Mouse (Mus musculus) forebrain, embryonic 11.5 days (tissue): Measurements from ENCODE around the gene Kifap3. TPM values are rescaled to one million over a fixed set of nuclear protein-coding genes. Genes with fewer than 3 reads are reported as not detected.

Experiments used
- ATAC-seq: fragments of 200-750 bp; cut with Nextera tagmentation; replicated peaks from 2 replicates; pipeline ENCODE4 v1.8.0; 2017; ENCODE audit warnings: moderate TSS enrichment; ENCODE audit not compliant: low FRiP score
- DNase-seq: peaks from one replicate; pipeline ENCODE4 v3.0.0-alpha.2; 2017; ENCODE audit warnings: low spot score
- H3K27ac ChIP-seq: fragments of 300-500 bp; sonication (generic); 2 replicates; pipeline ENCODE4 v1.5.1; 2014; ENCODE audit warnings: low read depth, low read length
- H3K27me3 ChIP-seq: fragments of 300-500 bp; sonication (generic); 2 replicates; pipeline ENCODE4 v1.6.1; 2014; ENCODE audit warnings: mild to moderate bottlenecking, low read length, mixed read lengths; ENCODE audit not compliant: control insufficient read depth, insufficient read depth
- H3K36me3 ChIP-seq: fragments of 300-500 bp; sonication (generic); 2 replicates; pipeline ENCODE4 v1.6.1; 2014; ENCODE audit warnings: mild to moderate bottlenecking, low read length, moderate library complexity, mixed read lengths; ENCODE audit not compliant: control insufficient read depth, insufficient read depth
- H3K4me1 ChIP-seq: fragments of 300-500 bp; sonication (generic); replicated peaks from 2 replicates; pipeline ENCODE4 v1.6.1; 2014; ENCODE audit warnings: low read length, mixed read lengths; ENCODE audit not compliant: control insufficient read depth, insufficient read depth
- H3K4me2 ChIP-seq: fragments of 300-500 bp; sonication (generic); 2 replicates; pipeline ENCODE4 v1.6.1; 2014; ENCODE audit warnings: low read depth, mild to moderate bottlenecking, low read length, moderate library complexity, mixed read lengths; ENCODE audit not compliant: severe bottlenecking
- H3K4me3 ChIP-seq: fragments of 300-500 bp; sonication (generic); 2 replicates; pipeline ENCODE4 v1.5.1; 2014; ENCODE audit warnings: low read depth, low read length
- H3K9ac ChIP-seq: fragments of 300-500 bp; sonication (generic); 2 replicates; pipeline ENCODE4 v1.6.1; 2014; ENCODE audit warnings: low read length
- H3K9me3 ChIP-seq: fragments of 300-500 bp; sonication (generic); 2 replicates; pipeline ENCODE4 v1.6.1; 2016; ENCODE audit warnings: low read length, mixed read lengths; ENCODE audit not compliant: control insufficient read depth
- WGBS: fragments of 180-500 bp; shearing (Covaris S2); extraction: QIAGEN DNeasy Blood & Tissue Kit; methylation state at CpG from one replicate; pipeline ENCODE4 v1.1.7; 2014; 5-methylcytosine and 5-hydroxymethylcytosine counted together
- polyA plus RNA-seq: library from polyadenylated mRNA; unstranded; fragments of >200 nt; fragmentation: Nextera tagmentation; extraction: Ambion mirVana; gene quantifications from 2 replicates; pipeline ENCODE4 v1.2.1, GENCODE M21; 2014

Gene Kifap3
- polyA plus RNA-seq, 1 experiment from 2014 or later, result 49.1 TPM

DNA sequence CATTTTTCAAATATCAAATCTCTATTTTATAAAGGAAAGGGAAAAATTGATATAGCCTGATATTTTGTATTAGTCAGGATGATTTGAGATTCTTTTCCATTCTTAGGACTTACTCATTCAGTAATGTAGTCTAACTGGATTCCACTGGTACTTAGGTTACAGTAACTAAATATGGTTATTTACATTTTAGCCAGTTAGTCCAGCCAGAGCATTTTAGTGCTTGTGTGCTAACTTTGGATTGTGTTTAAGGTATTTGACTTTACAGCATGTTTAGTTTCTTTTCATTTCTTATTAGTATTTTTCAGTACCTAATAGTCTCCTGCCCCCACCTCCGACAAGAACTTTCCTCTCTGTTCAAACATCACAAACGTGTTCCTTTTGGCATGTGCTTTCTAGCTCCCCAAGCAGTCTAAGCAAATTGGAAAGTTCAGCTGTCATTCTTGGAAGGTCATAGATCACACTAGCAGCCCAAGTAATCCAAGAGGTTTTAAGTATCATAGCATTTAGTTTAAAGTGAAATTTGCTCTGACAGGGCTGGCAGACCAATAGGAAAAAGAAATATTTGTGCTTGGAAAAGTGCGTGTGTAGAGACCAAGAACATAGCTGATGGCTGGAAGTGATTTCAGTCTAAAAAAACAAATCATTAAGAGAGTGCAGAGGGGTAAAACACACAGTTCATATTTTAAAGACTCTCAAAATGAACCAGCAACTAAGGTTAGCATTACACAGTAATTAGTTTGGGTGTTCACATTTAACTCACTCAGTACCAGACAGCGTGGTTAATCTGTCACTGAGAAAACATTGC, 127.8 kb downstream of the Kifap3 start:
- DNase-seq (no peak), ATAC-seq (no peak)
- H3K36me3 ChIP-seq, result no peaks in the 10 kb centered on the region
- no peak overlapping the region for H3K27ac ChIP-seq
- no peaks in the 10 kb centered on the region for H3K4me1 ChIP-seq
- no peaks in the 10 kb centered on the region for H3K9me3 ChIP-seq
- 77% methylated on average over 4 of the region's 4 CpGs for WGBS
- H3K9ac ChIP-seq, result no peak overlapping the region
- H3K27me3 ChIP-seq, result no peaks in the 10 kb centered on the region
- no peak overlapping the region for H3K4me3 ChIP-seq
- H3K4me2 ChIP-seq, result no peak overlapping the region

DNA sequence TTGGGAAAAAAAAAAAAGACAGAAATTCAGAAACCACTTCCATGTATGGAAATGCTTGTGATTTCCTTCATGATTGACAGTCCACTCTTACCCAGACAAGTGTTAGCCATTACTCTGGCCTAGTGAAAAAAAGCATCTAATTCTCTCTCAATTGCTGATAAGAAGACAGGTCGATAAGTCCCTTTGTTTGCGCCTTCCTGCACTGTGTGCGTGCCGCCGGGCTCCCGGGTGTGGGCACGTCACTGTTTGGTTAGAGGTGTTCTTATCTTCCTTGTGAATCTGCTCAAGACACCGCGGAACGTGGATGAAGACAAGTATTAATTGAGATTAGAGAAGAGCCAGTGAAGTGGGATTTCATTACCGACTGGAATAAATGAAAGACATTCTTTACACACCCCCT, 129.0 kb downstream of the Kifap3 start:
- ATAC-seq (0 out of 2 replicates have a peak, but pooled peaks have one; percentile 26), DNase-seq (no peak)
- WGBS, result 61% methylated on average over 11 of the region's 11 CpGs
- Histone ChIP-seq H3K9ac (no peak overlapping the region), H3K27ac (no peak overlapping the region), H3K9me3 (no peaks in the 10 kb centered on the region), H3K4me2 (no peak overlapping the region), H3K36me3 (no peaks in the 10 kb centered on the region), H3K27me3 (no peaks in the 10 kb centered on the region), H3K4me1 (no peaks in the 10 kb centered on the region), H3K4me3 (no peak overlapping the region)

DNA sequence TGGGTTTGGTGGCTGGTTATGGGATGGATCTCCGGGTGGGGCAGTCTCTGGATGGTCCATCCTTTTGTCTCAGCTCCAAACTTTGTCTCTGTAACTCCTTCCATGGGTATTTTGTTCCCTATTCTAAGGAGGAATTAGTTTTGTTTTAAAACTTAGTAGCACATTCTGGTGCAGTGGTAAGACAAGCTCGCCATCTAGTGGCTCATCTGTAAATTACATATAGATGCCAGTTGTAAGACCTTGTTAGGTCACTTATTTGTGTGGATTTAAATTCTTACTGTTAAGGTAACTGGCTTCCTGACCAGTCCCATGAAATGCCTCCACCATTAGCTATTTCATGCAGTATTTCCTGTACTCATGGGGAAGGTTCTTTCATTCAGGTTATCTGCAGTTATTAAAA, 131.0 kb downstream of the Kifap3 start:
- no peaks in the 10 kb centered on the region for H3K9me3 ChIP-seq
- H3K4me3 ChIP-seq, result no peak overlapping the region
- no peaks in the 10 kb centered on the region for H3K27me3 ChIP-seq
- no peaks in the 10 kb centered on the region for H3K36me3 ChIP-seq
- H3K9ac ChIP-seq, result no peak overlapping the region
- H3K4me2 ChIP-seq, result no peak overlapping the region
- no peaks in the 10 kb centered on the region for H3K4me1 ChIP-seq
- WGBS, result 7% methylated on average over 2 of the region's 2 CpGs
- no peak for DNase-seq
- H3K27ac ChIP-seq, result no peak overlapping the region
- ATAC-seq, result peak; percentile 67; the same call in 1 of the 2 replicates

DNA sequence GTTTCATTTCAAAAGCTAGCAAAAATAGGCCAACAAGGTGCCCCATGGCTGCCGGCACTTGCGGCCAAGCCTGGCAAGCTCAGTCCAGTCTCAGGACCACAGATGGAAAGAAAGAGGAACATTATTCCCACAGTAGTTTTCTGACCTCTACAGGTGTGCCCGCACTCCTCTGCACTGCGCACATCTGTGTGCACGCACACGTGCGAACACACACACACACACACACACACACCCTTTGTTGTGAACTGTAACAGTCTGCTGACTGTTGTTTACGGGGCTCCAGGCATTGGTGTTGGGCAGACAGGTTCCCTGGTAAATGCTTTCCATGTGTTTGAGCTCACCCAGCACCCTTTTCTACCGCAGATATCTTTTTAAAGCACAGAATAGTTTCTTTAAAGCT, 131.4 kb downstream of the Kifap3 start:
- H3K9me3 ChIP-seq, result no peaks in the 10 kb centered on the region
- no peaks in the 10 kb centered on the region for H3K36me3 ChIP-seq
- ATAC-seq (peak; percentile 47; the same call in 1 of the 2 replicates), DNase-seq (no peak)
- 94% methylated on average over 9 of the region's 9 CpGs for WGBS
- no peak overlapping the region for H3K27ac ChIP-seq
- no peak overlapping the region for H3K4me2 ChIP-seq
- no peaks in the 10 kb centered on the region for H3K4me1 ChIP-seq
- no peaks in the 10 kb centered on the region for H3K27me3 ChIP-seq
- no peak overlapping the region for H3K4me3 ChIP-seq
- no peak overlapping the region for H3K9ac ChIP-seq

DNA sequence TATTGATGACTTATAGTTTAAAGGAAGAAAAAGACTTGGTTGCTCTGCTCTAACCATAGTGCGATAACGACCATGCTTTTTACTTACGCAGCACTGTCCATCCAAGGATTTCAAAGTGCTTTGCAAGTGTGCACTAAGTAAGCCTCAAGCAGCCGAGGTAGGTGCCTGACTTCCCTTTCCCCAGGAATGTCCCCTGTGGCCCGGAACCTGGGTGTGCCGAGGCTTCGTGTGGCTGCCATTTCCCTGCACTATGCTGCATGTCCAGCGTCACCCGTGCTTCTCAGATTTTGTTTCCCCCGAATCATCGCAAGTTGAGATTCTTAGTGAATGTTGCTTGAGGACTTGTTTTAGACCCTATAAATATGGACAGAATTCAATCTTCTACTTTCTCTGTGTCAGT, 132.6 kb downstream of the Kifap3 start:
- H3K9me3 ChIP-seq, result no peaks in the 10 kb centered on the region
- WGBS, result 95% methylated on average over 11 of the region's 11 CpGs

DNA sequence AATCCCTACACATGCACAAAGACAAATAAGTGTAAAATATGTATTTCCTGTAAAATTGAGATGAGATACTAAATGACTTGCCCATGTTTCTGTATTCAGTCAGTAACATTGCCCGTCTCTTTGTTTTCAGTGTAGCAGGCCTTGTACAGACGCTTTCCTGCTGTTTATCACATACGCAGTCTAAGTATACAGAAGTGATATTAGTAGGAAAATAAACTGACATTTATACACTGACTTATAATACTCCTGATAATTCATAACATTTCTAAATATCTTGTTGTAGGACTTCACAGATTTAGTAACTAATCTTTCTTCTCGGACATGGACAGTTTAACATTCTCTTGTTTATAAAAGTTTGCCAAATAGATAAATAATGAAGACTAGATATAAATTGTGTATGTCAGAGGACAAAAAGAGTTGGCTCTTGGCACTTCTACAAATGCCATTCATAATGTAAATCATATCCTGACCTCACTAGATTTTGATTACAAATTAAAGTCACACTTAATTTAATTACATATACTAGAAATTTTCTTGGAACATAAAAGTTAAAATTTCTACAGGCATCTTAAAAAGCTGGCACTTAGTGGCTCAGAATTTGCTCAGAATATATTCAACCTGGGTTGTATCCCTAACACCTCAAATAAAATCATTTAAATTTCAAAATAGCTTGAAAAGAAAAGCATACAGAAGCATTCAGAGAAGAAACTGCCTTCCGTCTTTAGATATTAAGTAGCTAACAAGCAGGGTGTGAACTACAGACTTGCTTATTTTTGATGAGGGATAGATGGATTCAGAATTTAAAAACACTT, 138.2 kb downstream of the Kifap3 start:
- no peak for ATAC-seq
- WGBS, result 95% methylated on average over 5 of the region's 5 CpGs
- Histone ChIP-seq H3K4me1 (no peaks in the 10 kb centered on the region), H3K4me3 (no peak overlapping the region), H3K4me2 (no peak overlapping the region), H3K36me3 (no peaks in the 10 kb centered on the region; the same call in 1 of the 2 replicates), H3K9me3 (no peaks in the 10 kb centered on the region), H3K27me3 (no peaks in the 10 kb centered on the region), H3K9ac (no peak overlapping the region), H3K27ac (no peak overlapping the region)
- no peak for DNase-seq

More for the DNA sequence above, 132.6 kb downstream of the Kifap3 start:
- Histone ChIP-seq H3K4me1 (no peaks in the 10 kb centered on the region), H3K9ac (no peak overlapping the region), H3K4me2 (no peak overlapping the region), H3K4me3 (no peak overlapping the region), H3K27me3 (no peaks in the 10 kb centered on the region), H3K36me3 (no peaks in the 10 kb centered on the region), H3K27ac (no peak overlapping the region)
- DNase-seq (no peak), ATAC-seq (no peak)

DNA sequence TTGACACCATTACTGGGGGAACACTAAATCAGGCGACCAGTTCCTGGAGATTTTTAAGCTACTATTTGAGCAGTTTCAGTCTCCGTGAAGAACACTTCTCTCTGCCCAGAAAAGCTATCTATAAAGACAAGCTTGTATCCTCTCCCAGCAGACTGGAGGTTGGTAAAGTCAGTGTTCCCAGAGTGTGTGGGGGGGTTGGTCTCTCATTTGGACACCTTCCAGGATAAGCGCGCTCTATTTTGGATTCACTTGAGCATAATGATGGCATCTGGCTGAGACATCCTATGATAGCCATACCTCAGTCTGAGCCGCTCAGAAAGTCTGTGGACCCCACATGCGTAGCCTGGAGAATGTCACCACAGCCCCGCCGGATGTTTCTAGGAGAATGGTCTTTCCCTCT, 144.7 kb downstream of the Kifap3 start:
- Histone ChIP-seq H3K4me1 (no peaks in the 10 kb centered on the region; the same call in 1 of the 2 replicates), H3K27me3 (no peaks in the 10 kb centered on the region), H3K4me2 (no peak overlapping the region), H3K4me3 (no peak overlapping the region), H3K36me3 (no peaks in the 10 kb centered on the region), H3K9me3 (no peaks in the 10 kb centered on the region), H3K27ac (no peak overlapping the region), H3K9ac (no peak overlapping the region)
- 88% methylated on average over 8 of the region's 8 CpGs for WGBS
- DNase-seq (no peak), ATAC-seq (no peak)

DNA sequence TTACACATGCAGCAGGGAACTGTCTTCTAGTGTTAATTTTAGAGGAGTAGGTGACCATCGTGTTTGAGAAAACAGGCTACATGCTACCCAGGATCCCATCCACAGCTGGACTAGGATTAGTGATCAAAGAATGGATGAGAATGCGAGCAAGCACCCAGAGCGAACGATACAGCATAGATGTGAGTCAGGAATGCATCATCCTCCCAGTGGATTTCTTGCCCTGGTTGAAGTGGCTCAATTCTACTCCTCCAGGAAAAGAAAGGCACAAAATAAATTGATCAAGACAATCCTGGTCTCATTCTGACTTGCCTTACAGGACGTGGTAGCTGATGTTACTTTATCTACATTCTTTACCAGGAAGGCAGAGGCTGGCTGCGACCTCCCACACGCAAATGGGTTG, 149.5 kb downstream of the Kifap3 start, which contains the start of gene Scyl3:
Gene Scyl3 (plus strand): TSS at position 255 of the 400 bp plus-strand sequence.
- Histone ChIP-seq H3K27ac (no peak within 1 kb of the TSS), H3K4me1 (peaks cover 3% of the 10 kb centered on the region; the same call in 1 of the 2 replicates), H3K27me3 (no peaks in the 10 kb centered on the region), H3K4me2 (peak within 1 kb of the TSS; percentile 64), H3K4me3 (peak within 1 kb of the TSS; percentile 89), H3K9me3 (no peaks in the 10 kb centered on the region), H3K9ac (peak within 1 kb of the TSS; percentile 93), H3K36me3 (no peaks in the 10 kb centered on the region)
- WGBS, result 74% methylated on average over 7 of the region's 7 CpGs
- ATAC-seq (0 out of 2 replicates have a peak, but pooled peaks have one; percentile 0), DNase-seq (no peak)
